Mouse (Mus musculus): ENCODE measurements around the gene Sft2d2. TPM values are rescaled to one million over a fixed set of nuclear protein-coding genes. Genes with fewer than 3 reads are reported as not detected.
A peak's percentile ranks its signal among the peaks of the same experiment; 100 is the strongest.

Sft2d2 gene
- polyA plus RNA-seq, 1 experiment = 85.4 TPM

- Histone ChIP-seq H3K27me3 (ENCODE audit: control insufficient read depth, insufficient read depth, low read length) (no peaks in the 10 kb centered on the region), H3K36me3 (ENCODE audit: control insufficient read depth, insufficient read depth, low read length) (peaks cover 9% of the 10 kb centered on the region), H3K27ac (ENCODE audit: insufficient read depth, low read depth, low read length) (peak overlapping the region; percentile 61), H3K4me3 (ENCODE audit: low read depth, low read length) (peak overlapping the region; percentile 29; the same call in 1 of the 2 replicates), H3K4me1 (ENCODE audit: control insufficient read depth, insufficient read depth, insufficient read length, low read length) (peaks cover 34% of the 10 kb centered on the region)
- no peak for TF ChIP-seq POLR2A (IDR thresholded peaks at IDR 0.05; ENCODE audit: low read depth, low read length)
- no peak for TF ChIP-seq CTCF (IDR thresholded peaks at IDR 0.05; ENCODE audit: extremely low read depth, insufficient read length, insufficient replicate concordance, low read depth, low read length)
- WGBS = 27% methylated on average over 13 of the region's 13 CpGs
Observed at GRCm38 (mm10) chr1:165191611-165192010, 2.6 kb downstream of the Sft2d2 start.

DNA sequence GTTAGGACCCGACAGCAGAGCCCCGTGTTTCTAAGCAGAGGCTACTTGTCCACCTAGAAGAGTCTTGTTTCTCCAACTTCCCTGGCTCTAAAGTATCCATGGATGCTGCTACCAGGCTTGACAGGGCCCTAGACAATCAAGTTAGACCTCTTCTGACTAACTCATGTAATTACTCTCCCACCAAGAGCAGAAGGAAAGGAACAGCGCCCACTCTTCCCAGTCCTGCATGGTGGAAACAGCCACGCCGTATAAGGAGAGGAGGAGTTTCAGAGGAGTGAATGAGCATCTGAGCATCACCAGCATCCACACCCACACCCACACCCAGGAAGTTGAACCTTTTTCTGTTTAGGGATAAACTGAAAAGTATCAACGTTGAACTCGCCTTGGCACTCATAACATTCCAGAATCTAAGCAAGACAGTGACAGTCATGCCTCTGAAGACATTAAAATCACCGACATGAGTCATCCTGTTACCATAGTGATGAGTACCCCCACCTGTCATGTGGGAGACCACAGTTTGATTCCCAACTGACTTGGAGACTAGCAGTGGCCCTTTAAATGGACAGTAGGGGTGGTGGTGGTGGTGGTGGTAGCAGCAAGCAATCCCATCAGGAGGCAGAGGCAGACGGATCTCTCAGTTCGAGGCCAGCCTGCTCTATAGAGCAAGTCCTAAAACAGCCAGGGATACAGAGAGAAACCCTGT lies 3.5 kb downstream of the Sft2d2 start:
- Histone ChIP-seq H3K27me3 (ENCODE audit: control insufficient read depth, insufficient read depth, low read length) (no peaks in the 10 kb centered on the region), H3K27ac (ENCODE audit: insufficient read depth, low read depth, low read length) (no peak overlapping the region), H3K4me3 (ENCODE audit: low read depth, low read length) (no peak overlapping the region), H3K4me1 (ENCODE audit: control insufficient read depth, insufficient read depth, insufficient read length, low read length) (peaks cover 34% of the 10 kb centered on the region), H3K36me3 (ENCODE audit: control insufficient read depth, insufficient read depth, low read length) (peaks cover 15% of the 10 kb centered on the region)
- no peak for TF ChIP-seq POLR2A (IDR thresholded peaks at IDR 0.05; ENCODE audit: low read depth, low read length)
- TF ChIP-seq CTCF (IDR thresholded peaks at IDR 0.05; ENCODE audit: extremely low read depth, insufficient read length, insufficient replicate concordance, low read depth, low read length) = no peak
- WGBS = 77% methylated on average over 10 of the region's 10 CpGs

GRCm38 (mm10) chr1:165190068-165190467 lies 4.2 kb downstream of the Sft2d2 start:
- peaks cover 21% of the 10 kb centered on the region for H3K36me3 ChIP-seq (ENCODE audit: control insufficient read depth, insufficient read depth, low read length)
- no peak overlapping the region for H3K27ac ChIP-seq (ENCODE audit: insufficient read depth, low read depth, low read length)
- peaks cover 28% of the 10 kb centered on the region for H3K4me1 ChIP-seq (ENCODE audit: control insufficient read depth, insufficient read depth, insufficient read length, low read length)
- WGBS = 79% methylated on average over 6 of the region's 6 CpGs
- no peak overlapping the region for H3K4me3 ChIP-seq (ENCODE audit: low read depth, low read length)
- TF ChIP-seq CTCF (IDR thresholded peaks at IDR 0.05; ENCODE audit: extremely low read depth, insufficient read length, insufficient replicate concordance, low read depth, low read length) = no peak
- TF ChIP-seq POLR2A (IDR thresholded peaks at IDR 0.05; ENCODE audit: low read depth, low read length) = no peak
- no peaks in the 10 kb centered on the region for H3K27me3 ChIP-seq (ENCODE audit: control insufficient read depth, insufficient read depth, low read length)

- Histone ChIP-seq H3K4me1 (ENCODE audit: control insufficient read depth, insufficient read depth, insufficient read length, low read length) (peaks cover 26% of the 10 kb centered on the region), H3K36me3 (ENCODE audit: control insufficient read depth, insufficient read depth, low read length) (peaks cover 26% of the 10 kb centered on the region), H3K27ac (ENCODE audit: insufficient read depth, low read depth, low read length) (peak overlapping the region; percentile 48), H3K4me3 (ENCODE audit: low read depth, low read length) (no peak overlapping the region), H3K27me3 (ENCODE audit: control insufficient read depth, insufficient read depth, low read length) (no peaks in the 10 kb centered on the region)
- 34% methylated on average over 10 of the region's 10 CpGs for WGBS
- TF ChIP-seq CTCF (IDR thresholded peaks at IDR 0.05; ENCODE audit: extremely low read depth, insufficient read length, insufficient replicate concordance, low read depth, low read length) (no peak), POLR2A (IDR thresholded peaks at IDR 0.05; ENCODE audit: low read depth, low read length) (no peak)
Observed at GRCm38 (mm10) chr1:165188806-165189580, 5.2 kb downstream of the Sft2d2 start.

GRCm38 (mm10) chr1:165187357-165187756 lies 6.9 kb downstream of the Sft2d2 start:
- H3K36me3 ChIP-seq (ENCODE audit: control insufficient read depth, insufficient read depth, low read length) = peaks cover 40% of the 10 kb centered on the region
- peaks cover 24% of the 10 kb centered on the region for H3K4me1 ChIP-seq (ENCODE audit: control insufficient read depth, insufficient read depth, insufficient read length, low read length)
- no peak overlapping the region for H3K27ac ChIP-seq (ENCODE audit: insufficient read depth, low read depth, low read length)
- WGBS = 78% methylated on average over 5 of the region's 5 CpGs
- no peak for TF ChIP-seq CTCF (IDR thresholded peaks at IDR 0.05; ENCODE audit: extremely low read depth, insufficient read length, insufficient replicate concordance, low read depth, low read length)
- no peak for TF ChIP-seq POLR2A (IDR thresholded peaks at IDR 0.05; ENCODE audit: low read depth, low read length)
- H3K4me3 ChIP-seq (ENCODE audit: low read depth, low read length) = no peak overlapping the region
- no peaks in the 10 kb centered on the region for H3K27me3 ChIP-seq (ENCODE audit: control insufficient read depth, insufficient read depth, low read length)

DNA sequence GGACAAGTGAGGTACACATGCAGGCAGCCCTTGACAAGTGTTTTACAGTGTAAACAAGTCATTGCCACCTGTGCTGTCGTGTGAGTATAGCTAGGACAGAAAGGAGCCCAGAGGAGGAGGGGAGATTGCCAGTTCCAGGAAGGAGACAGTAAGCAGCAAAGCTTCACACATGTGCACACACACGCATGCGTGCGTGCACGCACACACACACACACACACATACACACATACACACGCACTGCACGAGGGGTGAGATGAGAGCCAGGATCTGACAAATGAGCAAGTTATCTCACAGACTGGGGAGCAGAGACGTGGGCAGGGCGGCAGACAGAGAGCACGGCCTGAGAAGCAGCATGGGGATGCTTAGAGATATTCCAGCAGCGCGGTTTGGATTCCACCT lies 7.7 kb downstream of the Sft2d2 start:
- no peak for TF ChIP-seq CTCF (IDR thresholded peaks at IDR 0.05; ENCODE audit: extremely low read depth, insufficient read length, insufficient replicate concordance, low read depth, low read length)
- no peak for TF ChIP-seq POLR2A (IDR thresholded peaks at IDR 0.05; ENCODE audit: low read depth, low read length)
- 91% methylated on average over 12 of the region's 12 CpGs for WGBS

DNA sequence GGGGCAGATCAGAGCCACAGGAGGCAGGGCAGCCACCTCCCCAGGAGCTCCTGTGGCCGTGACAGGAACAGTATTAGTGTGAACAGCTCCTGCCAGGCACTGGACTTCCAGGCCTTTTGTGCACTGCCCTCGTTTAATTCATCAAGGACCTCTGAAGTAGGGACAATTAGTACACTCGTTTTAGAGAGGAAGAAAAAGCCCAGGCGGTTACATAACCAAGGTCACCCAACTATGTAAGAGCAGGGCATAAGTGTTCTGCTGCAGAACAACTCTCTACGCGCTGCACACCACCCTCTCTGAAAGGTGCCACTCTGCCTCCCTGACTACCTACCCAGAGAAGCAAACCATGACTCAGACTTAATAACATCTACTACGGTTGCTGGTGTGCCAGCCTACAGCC lies 9.1 kb downstream of the Sft2d2 start:
- no peaks in the 10 kb centered on the region for H3K27me3 ChIP-seq (ENCODE audit: control insufficient read depth, insufficient read depth, low read length)
- H3K36me3 ChIP-seq (ENCODE audit: control insufficient read depth, insufficient read depth, low read length) = peaks cover 51% of the 10 kb centered on the region
- H3K27ac ChIP-seq (ENCODE audit: insufficient read depth, low read depth, low read length) = no peak overlapping the region
- TF ChIP-seq CTCF (IDR thresholded peaks at IDR 0.05; ENCODE audit: extremely low read depth, insufficient read length, insufficient replicate concordance, low read depth, low read length) (no peak), POLR2A (IDR thresholded peaks at IDR 0.05; ENCODE audit: low read depth, low read length) (no peak)
- no peak overlapping the region for H3K4me3 ChIP-seq (ENCODE audit: low read depth, low read length)
- 78% methylated on average over 7 of the region's 7 CpGs for WGBS
- H3K4me1 ChIP-seq (ENCODE audit: control insufficient read depth, insufficient read depth, insufficient read length, low read length) = peaks cover 18% of the 10 kb centered on the region

More for the DNA sequence above, 7.7 kb downstream of the Sft2d2 start:
- H3K27ac ChIP-seq (ENCODE audit: insufficient read depth, low read depth, low read length) = no peak overlapping the region
- H3K4me3 ChIP-seq (ENCODE audit: low read depth, low read length) = no peak overlapping the region
- peaks cover 24% of the 10 kb centered on the region for H3K4me1 ChIP-seq (ENCODE audit: control insufficient read depth, insufficient read depth, insufficient read length, low read length)
- H3K36me3 ChIP-seq (ENCODE audit: control insufficient read depth, insufficient read depth, low read length) = peaks cover 46% of the 10 kb centered on the region
- H3K27me3 ChIP-seq (ENCODE audit: control insufficient read depth, insufficient read depth, low read length) = no peaks in the 10 kb centered on the region

All from small intestine, adult 2 months (tissue).